Mouse (Mus musculus) gastrocnemius, postnatal 25 days (tissue): ENCODE results near the gene Gcnt7. TPM values are rescaled to one million over a fixed set of nuclear protein-coding genes. Genes with fewer than 3 reads are reported as not detected.

ENCODE experiments used
- DNase-seq: peaks from one replicate; pipeline ENCODE4 v3.0.0; 2022
- total RNA-seq, 2 experiments: library from RNA; stranded (reverse); gene quantifications; 1 replicate in 1 of 2; 2 replicates in 1 of 2; pipeline ENCODE4 v1.2.3; 2021

Gcnt7 gene
- total RNA-seq, 2 experiments from 2014 or later = not detected

GRCm38 (mm10) chr2:172404239-172404638 is 54.2 kb downstream of the Gcnt7 start:
- DNase-seq = no peak

- DNase-seq = no peak
These were observed 57.1 kb downstream of the Gcnt7 start for GRCm38 (mm10) chr2:172401116-172401825.

Other genes with a start within 250 kb of the Gcnt7 start
- gene Mc3r, start 210.1 kb downstream of the Gcnt7 start, total RNA-seq = not detected
- 1 to 10 TPM; 3.2 to 3.4 TPM for gene Fam210b, start 113.0 kb downstream of the Gcnt7 start, total RNA-seq
- 1 to 10 TPM; 3.3 to 3.6 TPM for gene Aurka, start 88.1 kb downstream of the Gcnt7 start, total RNA-seq
- gene Cstf1, start 87.9 kb downstream of the Gcnt7 start, total RNA-seq = 10 to 100 TPM; 13.2 to 16.3 TPM
- gene Cass4, start 64.8 kb downstream of the Gcnt7 start, total RNA-seq = under 1 TPM; 0.23 to 0.27 TPM
- 10 to 100 TPM; 28.4 to 29.4 TPM for gene Rtf2, start 18.0 kb downstream of the Gcnt7 start, total RNA-seq
- gene Fam209, start 13.9 kb upstream of the Gcnt7 start, total RNA-seq = under 1 TPM; 0.40 to 0.56 TPM
- not detected for gene Tfap2c, start 91.0 kb upstream of the Gcnt7 start, total RNA-seq